Mouse (Mus musculus) CH12.LX (cell line): ENCODE results near the gene Rasgef1c. TPM values are rescaled to one million over a fixed set of nuclear protein-coding genes. Genes with fewer than 3 reads are reported as not detected.

Source experiments
- DNase-seq: peaks from one replicate; pipeline ENCODE4 v3.0.0-alpha.2; 2013; ENCODE audit errors: extremely low read depth
- H3K27ac ChIP-seq: 2 replicates; pipeline ENCODE4 v1.5.1; 2012; ENCODE audit warnings: low read depth, mild to moderate bottlenecking, control low read depth, moderate library complexity; ENCODE audit not compliant: insufficient read depth
- H3K27me3 ChIP-seq: replicated peaks from 2 replicates; pipeline ENCODE3; 2012; ENCODE audit warnings: inconsistent platforms
- H3K36me3 ChIP-seq, 2 experiments: replicated peaks in 1 of 2; 2 replicates each; pipeline versions ENCODE3 to v1.6.1; 2012; ENCODE audit warnings: inconsistent platforms in 1 of 2, low read length in 1 of 2, mild to moderate bottlenecking in 1 of 2, mixed read lengths in 1 of 2, moderate library complexity in 1 of 2; ENCODE audit not compliant: control insufficient read depth in 1 of 2, insufficient read depth in 1 of 2
- H3K4me1 ChIP-seq, 2 experiments: 2 replicates each; pipeline ENCODE4 v1.6.1; 2012; ENCODE audit warnings: inconsistent platforms in 1 of 2, moderate library complexity in 1 of 2; ENCODE audit not compliant: insufficient read depth in 2 of 2, control insufficient read depth in 1 of 2
- H3K4me2 ChIP-seq: 2 replicates; pipeline ENCODE4 v1.6.1; 2012; ENCODE audit warnings: low read depth, mild to moderate bottlenecking, control low read depth; ENCODE audit not compliant: poor library complexity, insufficient read depth, severe bottlenecking
- H3K4me3 ChIP-seq, 3 experiments: fragments of 150-350 bp in 1 of 3; sonication (generic) in 1 of 3; replicated peaks in 1 of 3; 2 replicates each; pipeline versions ENCODE3 to v1.5.1; 2011 to 2012; ENCODE audit warnings: low read depth in 2 of 3, low read length in 2 of 3, mild to moderate bottlenecking in 2 of 3, moderate library complexity in 2 of 3, control low read depth in 1 of 3, improper control_type of control experiment in 1 of 3, inconsistent platforms in 1 of 3, mixed read lengths in 1 of 3; ENCODE audit not compliant: poor library complexity in 1 of 3
- H3K79me2 ChIP-seq: replicated peaks from 2 replicates; pipeline ENCODE4 v1.6.1; 2012; ENCODE audit warnings: mild to moderate bottlenecking, moderate library complexity; ENCODE audit not compliant: control insufficient read depth, poor library complexity, insufficient read depth, severe bottlenecking; ENCODE audit errors: extremely low read depth
- H3K9ac ChIP-seq: 2 replicates; pipeline ENCODE4 v1.6.1; 2012; ENCODE audit warnings: low read depth, mild to moderate bottlenecking, control low read depth, moderate library complexity; ENCODE audit not compliant: insufficient read depth
- H3K9me3 ChIP-seq: replicated peaks from 2 replicates; pipeline ENCODE3; 2012; ENCODE audit warnings: low read length, inconsistent platforms, mixed read lengths
- CTCF ChIP-seq, 2 experiments: IDR thresholded peaks in 1 of 2; conservative IDR thresholded peaks in 1 of 2; 2 replicates each; pipeline ENCODE4 v1.5.1; 2011 to 2012; ENCODE audit warnings: low read depth in 2 of 2, low read length in 2 of 2, improper control_type of control experiment in 1 of 2, inconsistent platforms in 1 of 2, mild to moderate bottlenecking in 1 of 2, moderate library complexity in 1 of 2
- ETS1 ChIP-seq: conservative IDR thresholded peaks from 2 replicates; pipeline ENCODE4 v1.6.1; 2012; ENCODE audit warnings: low read depth, mild to moderate bottlenecking, inconsistent platforms, low read length, improper control_type of control experiment, moderate library complexity
- GABPA ChIP-seq: IDR thresholded peaks from 2 replicates; pipeline ENCODE4 v1.6.1; 2012; ENCODE audit warnings: low read depth, low read length, improper control_type of control experiment, inconsistent platforms; ENCODE audit not compliant: insufficient replicate concordance
- HCFC1 ChIP-seq: IDR thresholded peaks from 2 replicates; pipeline ENCODE4 v1.6.1; 2012; ENCODE audit warnings: low read depth, mild to moderate bottlenecking, inconsistent platforms, low read length, improper control_type of control experiment
- JUN ChIP-seq: IDR thresholded peaks from 2 replicates; pipeline ENCODE4 v1.6.1; 2011; ENCODE audit warnings: low read depth, mild to moderate bottlenecking, low read length, improper control_type of control experiment, moderate library complexity; ENCODE audit not compliant: insufficient read depth
- KAT2A ChIP-seq: IDR thresholded peaks from 2 replicates; pipeline ENCODE4 v1.6.1; 2012; ENCODE audit warnings: low read length, improper control_type of control experiment, inconsistent platforms; ENCODE audit not compliant: insufficient replicate concordance
- MAFK ChIP-seq: IDR thresholded peaks from 2 replicates; pipeline ENCODE4 v1.6.1; 2011; ENCODE audit warnings: low read length, improper control_type of control experiment; ENCODE audit not compliant: insufficient replicate concordance
- MAZ ChIP-seq: IDR thresholded peaks from 2 replicates; pipeline ENCODE4 v1.6.1; 2012; ENCODE audit warnings: low read depth, mild to moderate bottlenecking, inconsistent platforms, low read length, improper control_type of control experiment, moderate library complexity
- MEF2A ChIP-seq: IDR thresholded peaks from 2 replicates; pipeline ENCODE4 v1.6.1; 2014; ENCODE audit warnings: low read depth, mild to moderate bottlenecking, inconsistent platforms, low read length, improper control_type of control experiment, borderline replicate concordance
- NELFE ChIP-seq: IDR thresholded peaks from 2 replicates; pipeline ENCODE4 v1.6.1; 2011; ENCODE audit warnings: low read depth, low read length, improper control_type of control experiment
- NRF1 ChIP-seq: IDR thresholded peaks from 2 replicates; pipeline ENCODE4 v1.6.1; 2014; ENCODE audit warnings: low read depth, mild to moderate bottlenecking, inconsistent platforms, low read length, improper control_type of control experiment, moderate library complexity
- PAX5 ChIP-seq: IDR thresholded peaks from 2 replicates; pipeline ENCODE4 v1.6.1; 2012; ENCODE audit warnings: low read length, inconsistent platforms, mixed read lengths
- POLR2AphosphoS2 ChIP-seq: IDR thresholded peaks from 2 replicates; pipeline ENCODE4 v1.6.1; 2011; ENCODE audit warnings: low read depth, low read length, improper control_type of control experiment
- SIN3A ChIP-seq: IDR thresholded peaks from 2 replicates; pipeline ENCODE4 v1.6.1; 2012; ENCODE audit warnings: low read length, improper control_type of control experiment, inconsistent platforms
- TBP ChIP-seq: conservative IDR thresholded peaks from 2 replicates; pipeline ENCODE4 v1.6.1; 2011; ENCODE audit warnings: low read depth, low read length, improper control_type of control experiment
- TCF12 ChIP-seq: IDR thresholded peaks from 2 replicates; pipeline ENCODE4 v1.6.1; 2014; ENCODE audit warnings: low read depth, mild to moderate bottlenecking, inconsistent platforms, low read length, improper control_type of control experiment
- UBTF ChIP-seq: IDR thresholded peaks from 2 replicates; pipeline ENCODE4 v1.6.1; 2012; ENCODE audit warnings: low read depth, mild to moderate bottlenecking, inconsistent platforms, low read length, improper control_type of control experiment, moderate library complexity
- USF1 ChIP-seq: IDR thresholded peaks from 2 replicates; pipeline ENCODE4 v1.6.1; 2014; ENCODE audit warnings: low read depth, mild to moderate bottlenecking, inconsistent platforms, low read length, improper control_type of control experiment
- ZC3H11A ChIP-seq: IDR thresholded peaks from 2 replicates; pipeline ENCODE4 v1.6.1; 2012; ENCODE audit warnings: low read depth, mild to moderate bottlenecking, inconsistent platforms, low read length, improper control_type of control experiment
- ZNF384 ChIP-seq: IDR thresholded peaks from 2 replicates; pipeline ENCODE4 v1.6.1; 2012; ENCODE audit warnings: low read depth, low read length, improper control_type of control experiment, inconsistent platforms
- dilution Hi-C: fragments of 300-500 bp; cut with MboI; formaldehyde crosslinking; loops from 2 replicates; pipeline ENCODE4 v1.14.3; 2020; ENCODE audit warnings: low sequenced_read_pairs; ENCODE audit not compliant: extremely low pct_unique_long_range_greater_than_20kb, extremely low pct_ligation_motif_present
- in situ Hi-C: fragments of 300-500 bp; cut with MboI; formaldehyde crosslinking; loops from 3 replicates; pipeline ENCODE4 v1.14.3; 2019; ENCODE audit warnings: low sequenced_read_pairs, low pct_ligation_motif_present, low pct_unique_long_range_greater_than_20kb, mixed read lengths
- polyA plus RNA-seq: library from polyadenylated mRNA; unstranded; fragments of >175 nt; gene quantifications from 2 replicates; pipeline ENCODE4 v1.2.1, GENCODE M21; 2012; ENCODE audit warnings: low read depth; ENCODE audit not compliant: insufficient read length
- total RNA-seq, 2 experiments: library from RNA; depleted of rRNA; stranded (reverse); fragments of 300-350 nt in 1 of 2; fragments of >200 nt in 1 of 2; gene quantifications; 2 replicates each; pipeline ENCODE4 v1.2.3; 2012 to 2014

Rasgef1c gene
- total and polyA plus RNA-seq, 3 experiments = not detected

- dilution Hi-C loops = no loop called here
- no peak for TF ChIP-seq JUN
- no peak for TF ChIP-seq CTCF (conservative IDR thresholded peaks at IDR 0.05 in 1 of 2, IDR thresholded peaks at IDR 0.05 in 1 of 2; ENCODE audit: low read depth in 2 of 2, low read length in 2 of 2)
- no peak for TF ChIP-seq USF1
- no peak for TF ChIP-seq GABPA
- TF ChIP-seq TCF12 = no peak
- no peak for TF ChIP-seq MEF2A
- TF ChIP-seq NELFE = no peak
- no peak for TF ChIP-seq UBTF
- TF ChIP-seq MAZ = no peak
- no peak for TF ChIP-seq NRF1
- no peak for TF ChIP-seq TBP
- no peak for TF ChIP-seq POLR2AphosphoS2
- TF ChIP-seq PAX5 = no peak
- TF ChIP-seq HCFC1 = no peak
- TF ChIP-seq ZC3H11A = no peak
- TF ChIP-seq ZNF384 = no peak
- TF ChIP-seq KAT2A = no peak
- TF ChIP-seq MAFK = no peak
- TF ChIP-seq ETS1 = no peak
- TF ChIP-seq SIN3A = no peak
- TF ChIP-seq, all 38 proteins: peak for 0
- no peak overlapping the region for H3K27ac ChIP-seq
Measured at GRCm38 (mm10) chr11:49895966-49896590, 5.6 kb upstream of the Rasgef1c start.

GRCm38 (mm10) chr11:49900043-49900442 lies 1.6 kb upstream of the Rasgef1c start:
- no peak for DNase-seq
- Histone ChIP-seq H3K79me2 (no peaks in the 10 kb centered on the region), H3K27me3 (peaks cover 53% of the 10 kb centered on the region), H3K4me3 (no peak overlapping the region), H3K9me3 (peaks cover 12% of the 10 kb centered on the region), H3K9ac (no peak overlapping the region), H3K27ac (no peak overlapping the region), H3K36me3 (no peaks in the 10 kb centered on the region), H3K4me2 (no peak overlapping the region), H3K4me1 (no peaks in the 10 kb centered on the region)
- in situ Hi-C loops (loop anchor here (5.0 kb wide), 1 partner anchor 62 kb away; no protein-coding TSS in a partner anchor), dilution Hi-C loops (no loop called here)
- TF ChIP-seq TCF12 = no peak
- TF ChIP-seq NRF1 = no peak
- TF ChIP-seq JUN = no peak

More at GRCm38 (mm10) chr11:49895966-49896590, 5.6 kb upstream of the Rasgef1c start:
- H3K4me1 ChIP-seq = no peaks in the 10 kb centered on the region
- peaks cover 8% of the 10 kb centered on the region for H3K9me3 ChIP-seq
- H3K36me3 ChIP-seq = no peaks in the 10 kb centered on the region
- H3K4me2 ChIP-seq = no peak overlapping the region
- peaks cover 51% of the 10 kb centered on the region for H3K27me3 ChIP-seq
- H3K9ac ChIP-seq = no peak overlapping the region
- DNase-seq = no peak
- no peaks in the 10 kb centered on the region for H3K79me2 ChIP-seq
- in situ Hi-C loops = no loop called here
- H3K4me3 ChIP-seq = no peak overlapping the region
